Mouse (Mus musculus): ENCODE data around the gene Tmem233.

DNA sequence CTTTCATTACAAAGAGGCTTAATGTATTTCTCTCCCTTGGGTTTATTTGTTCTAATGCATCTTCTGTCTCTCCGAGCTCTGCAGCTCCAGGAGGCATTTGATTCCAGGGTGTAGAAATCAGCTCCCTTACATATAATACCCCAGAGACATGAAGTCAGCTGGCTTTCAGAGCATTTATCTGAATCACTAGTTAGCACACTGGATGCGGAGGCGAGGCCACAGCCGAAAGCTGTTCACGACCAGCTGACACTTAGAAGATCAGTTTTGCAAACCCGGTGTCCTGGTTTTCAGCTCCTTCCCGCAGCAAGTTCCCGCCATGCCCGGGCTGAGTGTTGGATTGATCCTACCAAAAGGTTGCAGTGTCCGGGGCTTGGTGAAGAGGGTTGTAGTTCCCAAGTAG is 78.8 kb downstream of the Tmem233 start:
- no peak for TF ChIP-seq CTCF (IDR thresholded peaks at IDR 0.05; ENCODE audit: borderline replicate concordance, control insufficient read depth, extremely low read depth, insufficient read depth, low read length, poor library complexity)
- no peak for TF ChIP-seq POLR2A (IDR thresholded peaks at IDR 0.05; ENCODE audit: control insufficient read depth, extremely low read depth, insufficient read depth, low read length, poor library complexity)

Measured in thymus, adult 2 months (tissue).